Mouse (Mus musculus): ENCODE results near the gene Tpp1.

The Tpp1 gene

DNA sequence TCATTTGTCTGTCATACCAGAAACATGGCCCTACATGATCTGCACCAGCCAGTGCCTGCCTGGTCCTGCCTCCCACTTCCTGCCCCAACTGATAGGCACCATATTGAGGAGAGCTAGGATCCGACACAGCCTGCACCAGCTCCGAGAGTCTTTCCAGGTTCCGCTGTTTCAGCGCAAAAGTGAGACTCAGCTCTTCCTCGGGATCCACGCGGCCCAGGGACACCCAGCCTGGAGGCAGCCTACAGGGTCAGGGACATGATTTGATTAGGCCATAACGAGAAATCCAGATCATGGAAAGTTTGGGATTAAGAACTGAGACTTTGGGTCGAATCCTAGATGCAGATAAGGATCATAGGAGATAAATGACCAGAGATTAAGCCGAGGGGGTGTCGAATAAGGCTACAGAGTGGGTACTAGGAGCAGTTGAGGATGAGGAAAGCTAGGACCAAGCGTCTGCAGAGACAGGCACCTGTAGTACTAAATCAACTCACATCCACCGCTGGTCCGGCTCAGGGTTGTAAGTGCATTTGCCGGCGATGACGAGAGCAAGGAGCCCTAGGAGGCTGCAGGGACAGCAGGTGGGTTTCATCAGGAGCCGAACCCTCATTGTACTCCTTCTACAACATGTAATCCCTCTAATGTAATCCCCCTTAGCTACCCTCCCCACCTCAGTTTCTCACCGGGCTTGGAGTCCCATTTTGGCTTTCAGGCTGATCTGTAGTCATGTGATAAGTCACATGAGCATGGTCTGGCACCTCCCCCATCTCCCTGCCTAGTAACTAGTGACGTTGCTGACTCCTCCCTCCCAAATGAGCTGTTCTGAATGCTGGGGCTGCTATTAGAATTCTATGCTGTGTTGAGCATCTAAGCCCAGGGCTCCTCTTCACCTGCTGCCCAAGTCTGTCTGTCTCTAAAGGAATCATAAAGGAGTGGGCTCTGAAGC, at the start of gene Tpp1:
Tpp1 (minus strand) TSS at position 745 of the 943 bp plus-strand sequence.
- in situ Hi-C loops (cut with MboI; ENCODE audit: low sequenced_read_pairs): no loop called here

DNA sequence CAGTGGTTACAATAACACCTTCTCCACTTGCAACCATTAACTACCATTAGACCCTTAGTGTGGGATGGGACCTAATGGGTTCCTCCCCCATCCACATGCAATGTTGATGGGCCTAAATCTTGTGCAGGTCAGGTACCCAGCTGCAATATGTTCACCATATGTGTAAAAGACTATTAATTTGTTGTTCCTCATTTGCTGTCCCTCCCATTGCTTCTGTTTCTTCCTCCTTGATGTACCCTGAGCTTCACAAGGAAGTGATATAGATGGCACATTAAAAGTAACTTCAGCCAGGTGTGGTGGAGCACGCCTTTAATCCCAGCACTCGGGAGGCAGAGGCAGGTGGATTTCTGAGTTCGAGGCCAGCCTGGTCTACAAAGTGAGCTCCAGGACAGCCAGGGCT, 44.9 kb upstream of the Tpp1 start:
- in situ Hi-C loops (cut with MboI; ENCODE audit: low sequenced_read_pairs): no loop called here

DNA sequence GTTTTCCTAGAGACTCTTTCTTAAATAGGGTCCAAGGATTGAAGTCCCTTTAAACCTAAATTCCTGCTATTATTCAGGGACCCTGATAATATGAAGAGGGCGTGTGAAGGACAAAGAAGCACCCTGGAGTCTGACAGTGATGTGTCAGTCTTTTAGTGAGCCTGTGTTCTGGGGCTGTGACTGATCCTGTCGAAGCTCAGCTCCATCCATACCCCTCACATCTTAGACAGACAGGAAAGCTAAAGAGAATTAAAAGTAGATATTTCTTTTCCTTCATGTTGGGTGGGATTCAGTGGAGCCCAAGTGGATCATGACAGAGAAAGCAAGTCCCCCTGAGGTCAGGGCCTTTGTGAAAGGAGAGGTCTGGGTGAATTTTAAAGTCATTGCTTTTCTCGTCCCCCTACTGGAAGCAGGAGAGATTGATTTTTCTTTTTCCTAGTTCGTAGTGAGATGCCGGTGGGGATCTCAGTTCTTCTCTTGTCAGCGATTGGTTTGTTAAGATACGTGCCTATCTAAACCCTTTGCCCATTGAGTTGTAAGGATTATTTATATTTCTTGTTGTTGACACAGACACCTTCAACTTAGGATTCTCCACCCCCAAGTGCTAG, 43.8 kb upstream of the Tpp1 start:
- in situ Hi-C loops (cut with MboI; ENCODE audit: low sequenced_read_pairs): no loop called here

DNA sequence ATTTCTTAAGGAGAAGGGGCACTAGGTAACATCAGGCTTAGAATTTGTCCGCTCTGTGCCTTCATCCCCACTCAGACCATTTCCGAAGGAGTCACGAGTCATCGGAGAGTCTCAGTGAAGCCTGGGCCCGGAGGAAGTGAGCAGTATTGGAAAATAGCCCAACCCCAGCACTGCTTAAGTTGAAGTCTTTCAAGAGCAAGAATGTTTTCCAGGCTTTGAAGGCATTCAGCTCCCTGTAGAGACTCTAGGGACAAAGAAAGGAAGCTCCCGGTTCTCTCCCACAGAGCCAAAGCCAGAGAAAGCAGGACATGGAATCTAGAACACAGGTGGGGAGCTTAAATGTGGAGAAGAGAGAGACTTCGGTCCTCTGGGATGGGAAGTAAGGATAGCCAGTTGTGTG, 41.7 kb upstream of the Tpp1 start:
- in situ Hi-C loops (cut with MboI; ENCODE audit: low sequenced_read_pairs): no loop called here

DNA sequence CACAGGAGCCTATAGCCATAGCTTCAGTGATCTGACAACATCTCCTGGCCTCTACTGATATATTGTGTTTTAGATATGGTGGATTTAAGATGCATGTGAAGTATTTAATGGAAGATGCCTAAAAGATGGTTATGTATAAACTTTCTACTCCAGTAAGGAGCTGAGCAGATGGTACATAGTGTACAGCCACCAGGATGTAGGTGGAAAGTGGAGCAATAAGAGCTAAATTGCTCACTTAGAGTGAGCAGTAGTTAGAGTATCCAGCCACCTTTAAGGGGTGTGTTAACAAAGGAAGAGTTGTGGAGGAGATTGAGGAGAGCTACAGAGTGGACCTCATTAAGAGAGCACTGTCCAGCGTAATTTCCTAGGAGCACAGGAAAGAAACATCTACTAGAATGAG, 39.1 kb upstream of the Tpp1 start:
- in situ Hi-C loops (cut with MboI; ENCODE audit: low sequenced_read_pairs): no loop called here

DNA sequence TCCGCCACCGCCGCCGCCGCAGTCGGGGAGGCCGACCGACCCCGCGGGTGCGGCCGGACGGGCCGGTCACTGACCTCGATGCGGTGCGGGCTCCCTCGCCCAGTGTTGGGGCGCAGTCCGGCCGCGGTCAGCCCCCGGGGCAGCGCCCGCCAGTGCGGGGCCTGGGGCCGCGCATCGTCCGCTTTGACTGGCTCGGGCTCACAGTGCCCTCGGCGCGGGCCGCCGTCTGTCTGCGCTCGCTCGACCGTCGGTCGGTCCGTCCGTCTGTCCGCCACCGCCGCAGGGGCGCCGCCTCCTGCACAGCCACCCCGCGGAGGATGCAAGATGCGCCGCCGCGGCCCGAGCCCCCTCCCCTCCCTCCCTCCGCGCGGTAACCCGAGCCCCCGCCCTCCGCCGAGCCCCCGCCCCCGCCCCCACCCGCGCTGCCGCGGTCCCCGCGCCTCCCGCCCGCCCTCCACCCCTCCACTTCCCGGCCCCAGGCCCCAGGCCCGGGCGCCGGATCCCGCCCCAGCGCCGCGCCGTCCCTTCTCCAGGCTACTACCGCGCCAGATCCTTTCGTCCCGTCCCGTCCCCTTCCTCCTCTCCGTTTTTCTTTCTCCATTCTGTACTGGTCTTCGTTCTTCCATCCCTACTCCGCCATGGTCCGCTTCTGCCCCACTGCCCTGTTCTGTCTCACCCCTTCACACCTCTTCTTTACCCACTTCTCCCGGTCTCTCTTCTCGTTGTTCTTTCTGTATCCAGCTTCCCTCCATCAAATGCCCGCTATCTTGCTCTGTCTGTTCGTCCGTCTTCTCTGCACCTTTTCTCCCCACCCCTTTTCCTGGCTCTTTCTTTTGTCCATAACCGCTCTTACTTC, 35.5 kb upstream of the Tpp1 start, which contains the start of gene Dchs1:
Dchs1 (minus strand) TSS at position 370 of the 856 bp plus-strand sequence.
- in situ Hi-C loops (cut with MboI; ENCODE audit: low sequenced_read_pairs): no loop called here

DNA sequence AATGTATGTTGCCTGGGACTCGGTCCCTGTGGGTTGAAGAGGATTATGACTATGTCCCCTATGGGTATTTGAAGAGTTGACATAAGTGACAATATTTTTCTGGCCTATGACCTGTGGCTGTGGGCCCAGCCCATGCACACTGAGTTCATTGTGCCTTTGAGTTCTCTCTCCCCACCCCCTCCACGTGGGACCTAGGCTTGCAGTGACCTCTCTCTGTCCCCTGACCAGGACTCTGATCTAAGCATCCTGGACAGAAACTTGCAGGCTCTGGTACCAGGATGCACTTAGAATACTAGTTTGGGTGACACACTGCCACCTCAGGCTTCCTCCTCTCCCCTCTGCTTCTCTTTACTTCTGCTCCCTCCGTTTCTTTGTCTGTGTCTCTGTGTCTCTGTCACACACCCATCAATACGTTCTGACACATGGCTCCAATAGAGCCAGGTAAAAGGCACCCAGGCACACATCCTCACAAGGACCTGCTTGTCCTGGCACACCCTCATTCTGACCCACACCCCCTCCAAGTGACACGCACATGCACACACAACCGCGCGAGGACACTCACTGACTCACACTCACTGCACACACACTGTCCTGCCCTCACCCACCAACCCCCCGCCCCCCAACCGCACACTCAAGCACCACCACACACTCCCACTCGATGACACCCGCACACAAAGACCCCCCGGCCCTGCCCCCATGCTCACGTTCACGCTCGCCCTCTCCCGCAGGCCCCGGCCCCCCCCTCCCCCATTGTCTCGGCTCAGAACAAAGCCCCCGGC, 34.7 kb upstream of the Tpp1 start:
- in situ Hi-C loops (cut with MboI; ENCODE audit: low sequenced_read_pairs): no loop called here

DNA sequence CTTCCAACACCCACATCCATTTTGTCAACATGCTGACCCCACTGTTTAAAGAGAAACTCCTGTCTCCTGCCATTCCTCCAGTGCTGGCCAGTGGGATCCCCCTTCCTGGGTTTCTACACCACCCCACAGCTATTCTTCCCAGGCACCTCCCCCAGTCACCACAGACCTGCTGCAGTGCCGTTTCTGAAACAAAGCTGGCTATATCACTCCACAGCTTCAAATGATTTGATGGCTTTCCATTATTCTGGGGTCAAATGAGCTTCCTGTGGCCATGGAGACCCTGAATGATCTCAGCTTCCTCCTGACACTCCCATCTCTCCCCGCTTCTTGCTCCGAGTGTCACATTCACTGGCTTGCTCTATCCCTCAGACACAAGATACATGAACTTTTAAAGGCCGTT, 32.5 kb upstream of the Tpp1 start:
- in situ Hi-C loops (cut with MboI; ENCODE audit: low sequenced_read_pairs): no loop called here

DNA sequence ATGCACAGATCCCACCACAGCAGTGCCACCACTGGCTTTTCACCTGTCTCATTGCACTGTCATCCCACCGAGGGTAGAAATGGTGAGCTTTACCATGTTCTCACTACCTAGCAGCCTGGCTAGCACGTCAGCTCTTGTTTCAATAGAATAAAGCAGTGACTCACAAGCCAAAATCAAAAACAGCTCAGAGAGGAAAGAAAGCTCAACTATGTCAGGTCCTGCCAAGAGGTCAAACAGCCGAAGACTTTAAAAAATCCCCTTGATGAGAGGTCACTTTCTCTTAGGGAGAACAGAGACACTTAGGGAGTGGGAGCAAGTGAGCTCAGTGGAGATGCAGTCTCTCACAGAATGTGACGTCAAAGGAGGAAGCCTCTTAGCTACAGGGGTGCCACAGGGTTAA, 31.8 kb upstream of the Tpp1 start:
- in situ Hi-C loops (cut with MboI; ENCODE audit: low sequenced_read_pairs): no loop called here

DNA sequence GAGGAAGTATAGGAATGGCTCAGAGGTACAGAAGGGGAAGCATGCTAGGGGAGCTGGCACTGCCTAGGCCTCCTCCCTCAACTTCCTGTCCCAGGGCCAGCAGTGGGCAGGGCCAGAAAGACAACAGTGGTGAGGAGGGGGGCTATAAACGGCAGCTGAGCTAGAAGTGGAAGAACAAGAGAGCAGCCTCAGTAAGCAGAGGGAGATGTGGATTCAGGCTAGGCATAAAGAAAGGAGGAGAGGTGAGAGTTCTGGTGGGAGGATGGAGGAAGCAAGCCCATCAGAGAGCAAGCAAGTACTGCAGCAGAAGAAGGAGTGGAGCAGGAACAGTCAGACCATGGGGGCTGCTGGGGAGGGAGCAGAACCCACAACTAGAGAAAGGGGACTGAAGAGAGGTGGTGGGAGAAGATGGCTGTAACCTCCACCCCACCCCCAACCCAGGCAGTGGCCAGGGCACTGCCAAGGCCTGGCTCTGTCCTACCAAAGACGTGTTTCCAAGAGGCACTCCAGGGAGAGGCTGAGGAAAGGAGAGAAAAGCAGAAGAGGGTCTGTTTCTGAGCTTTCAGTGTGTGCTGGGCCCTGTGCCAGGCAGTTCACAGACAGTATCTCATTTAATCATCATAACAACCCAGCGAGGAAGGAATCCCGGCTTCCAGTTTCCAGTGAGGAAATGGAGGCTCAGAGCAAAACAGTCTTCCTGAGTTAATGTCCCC, 26.7 kb upstream of the Tpp1 start:
- in situ Hi-C loops (cut with MboI; ENCODE audit: low sequenced_read_pairs): no loop called here

DNA sequence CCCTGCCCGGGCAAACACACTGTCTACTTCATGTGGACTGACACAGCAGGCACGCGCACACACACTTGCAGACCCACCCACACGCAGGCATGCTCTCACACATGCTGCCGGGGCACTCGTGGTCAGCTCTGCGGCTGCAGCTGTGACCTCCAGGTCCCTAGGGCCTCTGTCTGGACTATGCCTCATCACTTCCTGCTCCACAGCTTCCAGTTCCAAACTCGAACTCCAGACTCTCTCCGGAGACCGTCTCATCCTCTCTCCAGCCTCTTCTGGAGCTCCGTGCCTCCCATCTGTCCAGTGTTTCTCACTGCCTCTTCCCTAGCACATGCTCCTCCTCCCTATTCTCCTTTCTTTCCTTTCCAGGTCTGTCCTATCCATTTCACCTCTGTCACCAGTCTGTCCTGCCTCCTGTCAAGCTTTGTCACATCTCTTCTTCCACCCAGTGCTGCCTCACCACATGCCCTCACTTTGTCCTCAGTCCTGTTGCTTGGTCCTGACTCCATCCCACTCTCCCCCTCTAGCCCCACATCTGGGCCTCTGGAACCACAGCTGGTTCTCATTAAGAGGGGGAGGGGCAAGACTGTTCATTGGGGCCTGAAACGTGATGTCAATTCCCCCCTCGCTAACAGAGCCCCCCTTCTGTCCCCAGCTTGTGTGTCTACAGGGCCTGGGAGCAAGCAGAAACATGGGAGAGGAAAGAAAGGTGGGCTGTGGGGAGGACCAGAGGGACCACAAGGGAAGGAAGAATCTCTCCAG, 25.9 kb upstream of the Tpp1 start:
- in situ Hi-C loops (cut with MboI; ENCODE audit: low sequenced_read_pairs): no loop called here

DNA sequence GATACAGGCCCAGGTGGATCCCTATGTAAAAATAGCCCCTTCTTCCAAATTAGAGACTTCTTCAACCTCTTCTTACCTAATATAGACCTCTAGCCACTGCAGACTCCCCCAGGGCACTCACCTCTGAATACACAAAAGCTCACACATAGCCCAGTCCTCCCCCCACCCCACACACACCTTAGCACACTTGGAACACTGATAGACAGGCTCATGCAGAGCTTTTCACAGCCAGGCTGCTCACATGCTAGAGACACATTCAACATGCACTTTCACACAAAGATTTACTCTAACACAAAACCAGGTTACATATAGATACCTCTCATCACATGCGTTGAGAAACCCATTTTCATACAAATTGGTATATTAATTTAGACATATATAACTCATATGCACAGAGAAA, 25.3 kb upstream of the Tpp1 start:
- in situ Hi-C loops (cut with MboI; ENCODE audit: low sequenced_read_pairs): no loop called here

DNA sequence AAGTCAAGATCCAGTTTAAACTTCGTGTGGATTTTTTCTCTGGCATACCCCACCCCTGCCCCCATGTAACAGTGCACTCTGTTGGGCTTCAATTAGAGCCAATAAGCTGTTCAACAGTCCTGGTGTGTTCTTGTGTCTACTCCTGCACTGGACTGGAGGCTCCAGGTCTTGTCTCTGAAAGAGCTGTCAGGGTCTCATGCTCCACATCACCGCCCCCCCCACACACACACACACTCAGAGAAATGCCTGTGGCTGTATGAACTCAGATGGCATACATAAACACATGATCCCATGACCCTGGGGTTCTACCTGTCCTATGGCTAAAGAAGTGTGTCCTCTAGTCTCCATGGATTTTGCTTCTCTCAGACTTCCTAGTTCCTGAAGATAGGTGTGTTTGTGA, 24.0 kb upstream of the Tpp1 start:
- in situ Hi-C loops (cut with MboI; ENCODE audit: low sequenced_read_pairs): no loop called here

DNA sequence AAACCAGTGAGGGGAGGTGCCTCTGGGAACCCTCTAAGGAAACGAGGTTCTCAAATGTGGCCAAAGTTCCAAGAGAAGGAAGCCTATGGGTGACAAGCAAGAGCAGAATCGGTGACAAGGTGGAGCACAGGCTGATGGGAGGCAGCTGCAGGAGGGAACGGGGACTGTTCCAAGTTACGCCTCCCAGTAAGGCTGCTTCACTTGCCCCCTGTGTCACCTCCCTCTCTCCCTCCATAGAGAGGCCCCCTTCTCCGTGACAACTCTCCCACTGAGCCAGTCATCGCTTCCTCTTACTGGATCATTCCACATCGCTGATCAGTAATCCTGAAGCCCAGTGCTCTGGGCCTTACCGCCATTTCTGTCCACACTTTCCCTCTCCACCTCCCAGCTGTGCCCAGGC, 22.6 kb upstream of the Tpp1 start:
- in situ Hi-C loops (cut with MboI; ENCODE audit: low sequenced_read_pairs): no loop called here

DNA sequence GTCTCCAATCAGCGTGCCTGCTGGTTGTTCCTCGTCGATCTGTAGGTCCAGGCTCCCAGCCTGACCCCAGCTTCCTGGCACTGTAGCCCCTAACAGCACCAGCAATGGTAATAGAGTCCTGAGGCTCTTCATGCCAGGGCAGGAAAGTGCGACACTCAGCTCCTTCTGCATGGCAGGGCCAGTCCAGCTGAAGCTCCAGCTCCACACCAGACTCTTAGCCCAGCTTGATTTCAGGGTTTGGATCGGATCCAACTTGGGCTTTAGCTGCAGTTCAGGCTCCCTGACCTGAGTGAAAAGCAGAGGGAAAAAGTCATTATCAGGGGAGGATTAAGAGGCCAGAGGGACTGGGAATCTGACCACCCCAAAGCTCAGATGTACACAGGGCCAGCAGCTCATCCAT, 21.0 kb upstream of the Tpp1 start:
- in situ Hi-C loops (cut with MboI; ENCODE audit: low sequenced_read_pairs): no loop called here

DNA sequence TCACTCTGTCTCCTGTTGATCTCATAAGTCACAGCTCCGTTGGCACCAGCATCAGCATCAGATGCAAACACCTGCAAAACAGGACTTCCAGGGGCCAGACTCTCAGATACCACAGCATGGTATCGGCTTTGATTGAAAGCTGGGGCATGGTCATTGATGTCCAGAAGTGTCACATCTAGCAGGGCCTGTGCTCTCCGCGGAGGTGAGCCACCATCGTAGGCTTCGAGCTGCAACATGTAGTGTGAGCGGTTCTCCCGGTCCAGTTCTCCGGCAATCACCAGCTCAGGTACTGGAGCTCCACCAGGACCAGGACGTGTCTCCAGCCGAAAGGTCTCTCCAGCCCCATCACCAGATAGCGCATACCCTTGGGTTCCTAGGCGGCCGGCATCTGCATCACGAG, 20.3 kb upstream of the Tpp1 start:
- in situ Hi-C loops (cut with MboI; ENCODE audit: low sequenced_read_pairs): no loop called here

DNA sequence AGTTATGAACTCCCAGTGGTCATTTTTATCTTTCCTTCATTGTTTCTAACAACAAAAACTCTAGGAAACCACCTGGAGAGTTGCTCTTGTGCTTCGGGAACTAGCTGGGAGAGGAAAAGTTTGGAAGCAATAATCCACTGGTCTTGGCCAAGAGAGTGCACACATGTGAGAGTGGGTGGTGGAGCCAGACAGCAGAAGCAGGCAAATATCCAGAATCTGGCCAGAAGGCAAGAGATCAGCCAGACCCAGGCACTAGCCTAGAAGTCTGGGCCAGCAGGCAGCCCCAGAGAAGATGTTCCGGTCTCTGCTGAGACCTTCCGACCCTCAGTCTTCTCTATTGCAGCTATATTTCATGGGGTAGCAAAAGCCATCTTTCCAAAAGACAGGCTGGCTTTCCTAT, 17.9 kb upstream of the Tpp1 start:
- in situ Hi-C loops (cut with MboI; ENCODE audit: low sequenced_read_pairs): no loop called here

DNA sequence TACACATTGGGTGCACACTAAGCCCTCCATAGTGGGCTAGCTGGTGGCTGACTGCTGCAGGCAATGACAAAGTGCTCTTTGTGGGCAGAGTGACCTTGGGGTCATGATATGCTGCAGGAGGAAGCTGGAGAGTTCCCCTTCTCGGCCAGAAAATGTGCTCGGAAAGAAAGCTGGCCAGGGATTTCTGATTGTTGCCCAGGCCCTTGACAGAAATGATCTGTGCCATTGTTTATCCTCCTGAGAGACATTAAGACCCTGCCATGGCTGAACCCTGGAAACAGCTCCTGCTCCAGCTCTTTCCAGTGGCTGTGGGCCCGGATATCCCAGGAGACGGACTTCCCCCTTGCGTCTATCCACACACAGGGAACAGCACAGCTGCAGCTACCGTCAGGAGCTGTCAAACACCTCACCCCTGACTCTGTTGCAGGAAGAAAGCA, 15.7 kb upstream of the Tpp1 start:
- in situ Hi-C loops (cut with MboI; ENCODE audit: low sequenced_read_pairs): no loop called here

DNA sequence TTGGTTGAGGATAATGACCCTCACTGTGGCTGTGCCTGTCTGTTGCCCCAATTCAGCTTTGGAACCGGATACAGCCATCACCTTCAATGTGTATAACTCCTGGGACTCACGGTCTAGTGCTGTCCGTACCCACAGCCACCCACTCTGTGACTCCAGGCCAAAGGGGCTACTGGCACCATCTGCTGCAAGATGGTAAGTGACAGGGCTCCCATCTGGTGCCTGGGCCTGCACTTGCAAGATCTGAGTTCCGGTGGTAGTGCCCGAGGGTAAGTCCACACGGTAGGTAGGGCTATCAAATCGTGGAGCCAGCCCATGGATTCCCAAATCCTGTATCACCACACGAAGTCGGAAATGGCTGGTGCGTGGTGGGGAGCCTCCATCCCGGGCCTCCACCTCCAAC, 12.3 kb upstream of the Tpp1 start:
- in situ Hi-C loops (cut with MboI; ENCODE audit: low sequenced_read_pairs): no loop called here

All from CH12F3 (cell line).